Mouse (Mus musculus): Measurements from ENCODE around the gene Gpr135.

- TF ChIP-seq CTCF (IDR thresholded peaks at IDR 0.05; ENCODE audit: borderline replicate concordance, insufficient read depth, low read length), result no peak
- no peak for TF ChIP-seq POLR2A (IDR thresholded peaks at IDR 0.05; ENCODE audit: low read depth, low read length)
Measured at GRCm38 (mm10) chr12:72081961-72082360, 11.0 kb upstream of the Gpr135 start.

Data from embryonic fibroblast, embryonic 13.5 days (primary cell).